Mouse (Mus musculus): ENCODE data around the gene Zan.

Gene Zan

GRCm38 (mm10) chr5:137410066-137410465 lies 66.8 kb downstream of the Zan start:
- no peak for DNase-seq

- DNase-seq: no peak
These were observed 67.4 kb downstream of the Zan start for GRCm38 (mm10) chr5:137409451-137409850.

GRCm38 (mm10) chr5:137404081-137404480 lies 72.8 kb downstream of the Zan start:
- no peak for DNase-seq

GRCm38 (mm10) chr5:137394456-137394855 lies 82.4 kb downstream of the Zan start:
- DNase-seq: no peak

GRCm38 (mm10) chr5:137391641-137392040 lies 85.2 kb downstream of the Zan start:
- DNase-seq: no peak

GRCm38 (mm10) chr5:137386712-137387111 lies 90.2 kb downstream of the Zan start:
- no peak for DNase-seq

GRCm38 (mm10) chr5:137383441-137383840 lies 93.4 kb downstream of the Zan start:
- DNase-seq: no peak

GRCm38 (mm10) chr5:137381152-137381551 lies 95.7 kb downstream of the Zan start:
- peak; percentile 71 to 73 for DNase-seq

- DNase-seq: no peak
These were observed 99.3 kb downstream of the Zan start for GRCm38 (mm10) chr5:137377603-137378002.

- DNase-seq: no peak
These were observed 99.7 kb downstream of the Zan start for GRCm38 (mm10) chr5:137377176-137377575.

GRCm38 (mm10) chr5:137376722-137377121 lies 100.1 kb downstream of the Zan start:
- DNase-seq: no peak

GRCm38 (mm10) chr5:137376198-137376597 lies 100.7 kb downstream of the Zan start:
- no peak for DNase-seq

GRCm38 (mm10) chr5:137375627-137376026 lies 101.2 kb downstream of the Zan start:
- DNase-seq: no peak

GRCm38 (mm10) chr5:137374521-137375080 lies 102.3 kb downstream of the Zan start:
- DNase-seq: no peak

- DNase-seq: no peak
These were observed 103.4 kb downstream of the Zan start for GRCm38 (mm10) chr5:137373371-137373950.

- DNase-seq: no peak
These were observed 107.2 kb downstream of the Zan start for GRCm38 (mm10) chr5:137369665-137370064.

GRCm38 (mm10) chr5:137358382-137358781 lies 118.5 kb downstream of the Zan start:
- DNase-seq: no peak

GRCm38 (mm10) chr5:137354091-137354490 lies 122.8 kb downstream of the Zan start:
- no peak for DNase-seq

- no peak for DNase-seq
These were observed 124.6 kb downstream of the Zan start for GRCm38 (mm10) chr5:137352011-137352975.

- DNase-seq: no peak
These were observed 125.5 kb downstream of the Zan start for GRCm38 (mm10) chr5:137351394-137351793.

- no peak for DNase-seq
These were observed 125.8 kb downstream of the Zan start for GRCm38 (mm10) chr5:137351058-137351380.

GRCm38 (mm10) chr5:137350205-137351057 lies 126.4 kb downstream of the Zan start:
- DNase-seq: no peak
